Mouse (Mus musculus) lung, embryonic 14.5 days (tissue): ENCODE measurements around the gene Slc9a4. TPM values are rescaled to one million over a fixed set of nuclear protein-coding genes. Genes with fewer than 3 reads are reported as not detected.
A peak's percentile ranks its signal among the peaks of the same experiment; 100 is the strongest.
"Not testable (repeated sequence)": the region's sequence is repeated elsewhere in the genome, so short reads cannot be mapped to it uniquely, and the experiment has no call there.

Source experiments
- ATAC-seq: fragments of 200-750 bp; cut with Nextera tagmentation; 2 replicates; pipeline ENCODE4 v1.8.0; 2017; ENCODE audit warnings: mild to moderate bottlenecking, moderate TSS enrichment, moderate library complexity; ENCODE audit not compliant: insufficient read depth
- DNase-seq: peaks from one replicate; pipeline ENCODE4 v3.0.0-alpha.2; 2015
- H3K27ac ChIP-seq: fragments of 300-500 bp; sonication (generic); 2 replicates; pipeline ENCODE4 v1.5.1; 2014; ENCODE audit warnings: low read depth, mild to moderate bottlenecking, moderate library complexity
- H3K27me3 ChIP-seq: fragments of 300-500 bp; sonication (generic); 2 replicates; pipeline ENCODE4 v1.6.1; 2014; ENCODE audit warnings: low read length, control low read depth; ENCODE audit not compliant: insufficient read depth
- H3K36me3 ChIP-seq: fragments of 300-500 bp; sonication (generic); 2 replicates; pipeline ENCODE4 v1.6.1; 2014; ENCODE audit warnings: control low read depth; ENCODE audit not compliant: insufficient read depth
- H3K4me1 ChIP-seq: fragments of 300-500 bp; sonication (generic); 2 replicates; pipeline ENCODE4 v1.6.1; 2014; ENCODE audit warnings: antibody characterized with exemption, control low read depth; ENCODE audit not compliant: insufficient read depth
- H3K4me2 ChIP-seq: fragments of 300-500 bp; sonication (generic); 2 replicates; pipeline ENCODE4 v1.6.1; 2014; ENCODE audit warnings: mild to moderate bottlenecking
- H3K4me3 ChIP-seq: fragments of 300-500 bp; sonication (generic); 2 replicates; pipeline ENCODE4 v1.5.1; 2014; ENCODE audit warnings: low read depth, low read length
- H3K9ac ChIP-seq: fragments of 300-500 bp; sonication (generic); 2 replicates; pipeline ENCODE4 v1.6.1; 2014
- H3K9me3 ChIP-seq: fragments of 300-500 bp; sonication (generic); 2 replicates; pipeline ENCODE4 v1.6.1; 2016; ENCODE audit warnings: low read depth, low read length, control low read depth
- CTCF ChIP-seq: IDR thresholded peaks from 2 replicates; pipeline ENCODE4 v1.5.1; 2016; ENCODE audit warnings: antibody characterized with exemption, low read depth
- WGBS: fragments of 180-500 bp; shearing (Covaris S2); extraction: QIAGEN DNeasy Blood & Tissue Kit; methylation state at CpG from one replicate; pipeline ENCODE4 v1.1.7; 2014; 5-methylcytosine and 5-hydroxymethylcytosine counted together
- polyA plus RNA-seq: library from polyadenylated mRNA; unstranded; fragments of >200 nt; fragmentation: Nextera tagmentation; extraction: Ambion mirVana; gene quantifications from 2 replicates; pipeline ENCODE4 v1.2.1, GENCODE M21; 2014

Slc9a4 gene
- polyA plus RNA-seq, 1 experiment from 2014 or later, result not detected

- no peak overlapping the region for H3K4me3 ChIP-seq
- no peaks in the 10 kb centered on the region; the same call in 1 of the 2 replicates for H3K27me3 ChIP-seq
- H3K4me1 ChIP-seq, result no peaks in the 10 kb centered on the region
- H3K36me3 ChIP-seq, result no peaks in the 10 kb centered on the region
- WGBS, result 63% methylated on average over 14 of the region's 14 CpGs
- TF ChIP-seq CTCF, result no peak
- no peaks in the 10 kb centered on the region for H3K9me3 ChIP-seq
- no peak for DNase-seq
- ATAC-seq, result no peak
- 0 out of 2 replicates have a peak overlapping the region, but pooled peaks have one; percentile 5 for H3K4me2 ChIP-seq
- H3K9ac ChIP-seq, result no peak overlapping the region
- no peak overlapping the region for H3K27ac ChIP-seq
Observed at GRCm38 (mm10) chr1:40580269-40580668, 388 bp downstream of the Slc9a4 start.

- ATAC-seq (no peak), DNase-seq (no peak)
- Histone ChIP-seq H3K9ac (no peak overlapping the region), H3K36me3 (no peaks in the 10 kb centered on the region), H3K27ac (no peak overlapping the region), H3K4me3 (no peak overlapping the region), H3K27me3 (no peaks in the 10 kb centered on the region), H3K4me2 (no peak overlapping the region), H3K4me1 (no peaks in the 10 kb centered on the region), H3K9me3 (no peaks in the 10 kb centered on the region)
- TF ChIP-seq CTCF, result no peak
- WGBS, result 78% methylated on average over 5 of the region's 5 CpGs
Observed at GRCm38 (mm10) chr1:40586776-40587175, 6.9 kb downstream of the Slc9a4 start.

- no peaks in the 10 kb centered on the region for H3K4me1 ChIP-seq
- H3K27ac ChIP-seq, result no peak overlapping the region
- no peak overlapping the region for H3K4me3 ChIP-seq
- DNase-seq, result no peak
- TF ChIP-seq CTCF, result no peak
- no peak overlapping the region for H3K9ac ChIP-seq
- H3K27me3 ChIP-seq, result no peaks in the 10 kb centered on the region
- no peaks in the 10 kb centered on the region for H3K9me3 ChIP-seq
- no peak overlapping the region for H3K4me2 ChIP-seq
- H3K36me3 ChIP-seq, result no peaks in the 10 kb centered on the region
- WGBS, result 91% methylated on average over 4 of the region's 4 CpGs
- no peak for ATAC-seq
Observed at GRCm38 (mm10) chr1:40590931-40591330, 11.1 kb downstream of the Slc9a4 start.

GRCm38 (mm10) chr1:40597822-40598221 lies 17.9 kb downstream of the Slc9a4 start:
- Histone ChIP-seq H3K9ac (no peak overlapping the region), H3K4me2 (no peak overlapping the region), H3K27me3 (no peaks in the 10 kb centered on the region), H3K4me3 (no peak overlapping the region), H3K36me3 (no peaks in the 10 kb centered on the region), H3K4me1 (no peaks in the 10 kb centered on the region), H3K27ac (no peak overlapping the region), H3K9me3 (no peaks in the 10 kb centered on the region)
- no peak for DNase-seq
- 45% methylated on average over 5 of the region's 5 CpGs for WGBS
- ATAC-seq, result no peak
- TF ChIP-seq CTCF, result no peak

- H3K9ac ChIP-seq, H3K36me3 ChIP-seq, ATAC-seq, DNase-seq, H3K4me2 ChIP-seq, H3K4me3 ChIP-seq, H3K27ac ChIP-seq, H3K4me1 ChIP-seq, H3K9me3 ChIP-seq, H3K27me3 ChIP-seq: not testable (repeated sequence)
- 83% methylated on average over 9 of the region's 9 CpGs for WGBS
Observed at GRCm38 (mm10) chr1:40599661-40600060, 19.8 kb downstream of the Slc9a4 start.

GRCm38 (mm10) chr1:40600394-40601327 lies 20.8 kb downstream of the Slc9a4 start:
- Histone ChIP-seq H3K4me3 (no peak overlapping the region), H3K9ac (no peak overlapping the region), H3K27me3 (no peaks in the 10 kb centered on the region), H3K4me2 (no peak overlapping the region), H3K9me3 (no peaks in the 10 kb centered on the region), H3K36me3 (no peaks in the 10 kb centered on the region), H3K27ac (no peak overlapping the region), H3K4me1 (no peaks in the 10 kb centered on the region)
- WGBS, result 67% methylated on average over 25 of the region's 25 CpGs
- peak; percentile 25 for DNase-seq
- no peak for ATAC-seq
- TF ChIP-seq CTCF, result no peak

GRCm38 (mm10) chr1:40601461-40601860 lies 21.6 kb downstream of the Slc9a4 start:
- Histone ChIP-seq H3K4me1 (no peaks in the 10 kb centered on the region), H3K9me3 (no peaks in the 10 kb centered on the region), H3K27ac (no peak overlapping the region), H3K4me2 (no peak overlapping the region), H3K4me3 (no peak overlapping the region), H3K9ac (no peak overlapping the region), H3K36me3 (no peaks in the 10 kb centered on the region), H3K27me3 (no peaks in the 10 kb centered on the region)
- TF ChIP-seq CTCF, result no peak
- ATAC-seq (no peak), DNase-seq (no peak)
- WGBS, result 72% methylated on average over 3 of the region's 3 CpGs
